Mouse (Mus musculus) ES-Bruce4 (cell line): ENCODE measurements around the gene Hspa12b.

Experiments
- CTCF ChIP-seq: IDR thresholded peaks from one replicate; pipeline ENCODE4 v1.8.1; 2011; ENCODE audit warnings: low read depth, low read length
- EP300 ChIP-seq: IDR thresholded peaks from 2 replicates; pipeline ENCODE4 v1.6.1; 2011; ENCODE audit warnings: low read depth, low read length; ENCODE audit not compliant: insufficient read depth

- TF ChIP-seq EP300 (no peak), CTCF (no peak)
Measured at GRCm38 (mm10) chr2:131159491-131159910, 32.4 kb downstream of the Hspa12b start.
